ENCODE assay signal across 9 mouse cellular contexts in genomic region chr7:43452609-43453008, GRCm38 (mm10). TPM values are rescaled to one million over a fixed set of nuclear protein-coding genes. Genes with fewer than 3 reads are reported as not detected.
DNase-seq lines count a peak whose midpoint lies in the region; ATAC-seq lines count a peak whose summit lies in the region.
"Had no signal": no experiment of that assay in that cellular context is flagged by ENCODE, and none has a peak within 500 bp of the region (broad histone marks: within the 10 kb centered on the region; RNA-seq: fewer than 3 reads in every experiment).

No protein-coding gene starts in this region.

- no peak overlapping the region for H3K4me2 ChIP-seq in hindbrain, embryonic 11.5 days (replicated peaks; ENCODE audit: low read depth, low read length)
- no peak overlapping the region for H3K4me2 ChIP-seq in liver, embryonic 13.5 days
- H3K4me2 ChIP-seq in forebrain, embryonic 14.5 days (ENCODE audit: low read length), result no peak overlapping the region
- H3K4me2 ChIP-seq: limb, embryonic 12.5 days had no signal

- no peak overlapping the region for H3K9ac ChIP-seq in hindbrain, embryonic 11.5 days (ENCODE audit: low read depth, low read length)
- H3K9ac ChIP-seq in liver, embryonic 13.5 days, result no peak overlapping the region
- H3K9ac ChIP-seq in forebrain, embryonic 14.5 days (ENCODE audit: low read length), result no peak overlapping the region
- H3K9ac ChIP-seq: limb, embryonic 12.5 days had no signal

- no peak for DNase-seq in hindbrain, embryonic 11.5 days (ENCODE audit: low spot score)
- DNase-seq in hindbrain, embryonic 10.5 days (ENCODE audit: low spot score), result no peak
- peak; percentile 30 for DNase-seq in A20 (ENCODE audit: low read depth, low spot score)
- DNase-seq in R1 (ENCODE audit: low read depth, low spot score), result peak; percentile 75
- no peak for DNase-seq in liver, embryonic 13.5 days
- no peak for DNase-seq in frontal cortex, postnatal 14 days (ENCODE audit: low spot score in 2 of 2)
- DNase-seq in heart, adult 18-20 months, result no peak
- DNase-seq in forebrain, embryonic 14.5 days (ENCODE audit: low spot score), result no peak

- H3K4me1 ChIP-seq in hindbrain, embryonic 11.5 days (replicated peaks; ENCODE audit: control insufficient read depth, insufficient read depth, low read length), result no peaks in the 10 kb centered on the region
- H3K4me1 ChIP-seq in hindbrain, embryonic 10.5 days (replicated peaks), result no peaks in the 10 kb centered on the region
- peaks cover 37% of the 10 kb centered on the region for H3K4me1 ChIP-seq in liver, embryonic 13.5 days (replicated peaks)
- no peaks in the 10 kb centered on the region for H3K4me1 ChIP-seq in forebrain, embryonic 14.5 days (ENCODE audit: control insufficient read depth, insufficient read depth, low read length)
- H3K4me1 ChIP-seq: limb, embryonic 12.5 days had no signal

- ATAC-seq in hindbrain, embryonic 11.5 days (ENCODE audit: low FRiP score), result peak; percentile 54; the same call in 1 of the 2 replicates
- peak; percentile 45; the same call in 1 of the 2 replicates for ATAC-seq in liver, embryonic 13.5 days (ENCODE audit: low read depth)
- ATAC-seq in forebrain, embryonic 14.5 days, result no peak

- H3K36me3 ChIP-seq in hindbrain, embryonic 11.5 days (ENCODE audit: control insufficient read depth, insufficient read depth, low read length), result no peaks in the 10 kb centered on the region
- H3K36me3 ChIP-seq in hindbrain, embryonic 10.5 days, result peaks cover 56% of the 10 kb centered on the region
- H3K36me3 ChIP-seq in liver, embryonic 13.5 days, result peaks cover 69% of the 10 kb centered on the region
- peaks cover 40% of the 10 kb centered on the region for H3K36me3 ChIP-seq in forebrain, embryonic 14.5 days (ENCODE audit: control insufficient read depth, insufficient read depth, low read length)

- no peaks in the 10 kb centered on the region for H3K9me3 ChIP-seq in hindbrain, embryonic 11.5 days (ENCODE audit: control insufficient read depth, low read length)
- H3K9me3 ChIP-seq in hindbrain, embryonic 10.5 days, result no peaks in the 10 kb centered on the region
- no peaks in the 10 kb centered on the region for H3K9me3 ChIP-seq in liver, embryonic 13.5 days (replicated peaks)
- H3K9me3 ChIP-seq in forebrain, embryonic 14.5 days (replicated peaks; ENCODE audit: control insufficient read depth, low read length), result no peaks in the 10 kb centered on the region
- H3K9me3 ChIP-seq: limb, embryonic 12.5 days had no signal

- no peaks in the 10 kb centered on the region for H3K27me3 ChIP-seq in hindbrain, embryonic 11.5 days (ENCODE audit: control insufficient read depth, insufficient read depth, low read length)
- no peaks in the 10 kb centered on the region for H3K27me3 ChIP-seq in hindbrain, embryonic 10.5 days (ENCODE audit: insufficient read depth, poor library complexity, severe bottlenecking)
- H3K27me3 ChIP-seq in liver, embryonic 13.5 days, result no peaks in the 10 kb centered on the region
- H3K27me3 ChIP-seq in forebrain, embryonic 14.5 days (replicated peaks; ENCODE audit: control insufficient read depth, insufficient read depth, low read length), result no peaks in the 10 kb centered on the region
- H3K27me3 ChIP-seq: limb, embryonic 12.5 days had no signal

- no peak overlapping the region for H3K4me3 ChIP-seq in hindbrain, embryonic 11.5 days (ENCODE audit: low read depth, low read length)
- no peak overlapping the region for H3K4me3 ChIP-seq in hindbrain, embryonic 10.5 days
- no peak overlapping the region for H3K4me3 ChIP-seq in liver, embryonic 13.5 days (replicated peaks)
- no peak overlapping the region for H3K4me3 ChIP-seq in forebrain, embryonic 14.5 days (ENCODE audit: low read depth, low read length)
- H3K4me3 ChIP-seq: limb, embryonic 12.5 days had no signal

- H3K27ac ChIP-seq in hindbrain, embryonic 11.5 days (ENCODE audit: low read depth, low read length), result no peak overlapping the region
- no peak overlapping the region for H3K27ac ChIP-seq in hindbrain, embryonic 10.5 days
- H3K27ac ChIP-seq in liver, embryonic 13.5 days, result no peak overlapping the region
- no peak overlapping the region for H3K27ac ChIP-seq in forebrain, embryonic 14.5 days (ENCODE audit: low read depth, low read length)
- H3K27ac ChIP-seq: limb, embryonic 12.5 days had no signal

- 50% methylated on average over 4 of the region's 4 CpGs for WGBS in hindbrain, embryonic 11.5 days
- 50% methylated on average over 4 of the region's 4 CpGs for WGBS in hindbrain, embryonic 10.5 days
- WGBS in liver, embryonic 13.5 days (ENCODE audit: insufficient replicate concordance), result 36% methylated on average over 4 of the region's 4 CpGs
- 46% methylated on average over 4 of the region's 4 CpGs for WGBS in forebrain, embryonic 14.5 days

RNA-seq across cellular contexts. Expression of gene Gm45233, which starts 8.7 kb away (rescaled TPM):
- 0.31 TPM in 1 of 2 replicates, not detected in the other for polyA plus RNA-seq in hindbrain, embryonic 11.5 days (2014; fragmentation: Nextera tagmentation; extraction: Ambion mirVana)
- 0.47 and 0.51 TPM in 2 replicates for polyA plus RNA-seq in hindbrain, embryonic 10.5 days (2016; fragmentation: Nextera tagmentation; extraction: Ambion mirVana)
- polyA plus RNA-seq in liver, embryonic 13.5 days (2015; fragmentation: Nextera tagmentation; extraction: Ambion mirVana), result not detected in 2 replicates
- total RNA-seq in heart, adult 18-20 months (2021), result under 1 TPM in 1 of 2 experiments, not detected in 1; 0.60 TPM
- polyA plus RNA-seq in forebrain, embryonic 14.5 days (2014; fragmentation: Nextera tagmentation; extraction: Ambion mirVana), result not detected in 2 replicates
- polyA plus RNA-seq: limb, embryonic 12.5 days had no signal

RNA-seq across cellular contexts. Expression of gene Etfb, which starts 8.7 kb away (rescaled TPM):
- polyA plus RNA-seq in hindbrain, embryonic 11.5 days (2014; fragmentation: Nextera tagmentation; extraction: Ambion mirVana), result 192 and 206 TPM in 2 replicates
- polyA plus RNA-seq in hindbrain, embryonic 10.5 days (2016; fragmentation: Nextera tagmentation; extraction: Ambion mirVana), result 226 and 249 TPM in 2 replicates
- 241 and 252 TPM in 2 replicates for polyA plus RNA-seq in liver, embryonic 13.5 days (2015; fragmentation: Nextera tagmentation; extraction: Ambion mirVana)
- 1,000 to 10,000 TPM; 1,290 to 1,427 TPM for total RNA-seq in heart, adult 18-20 months (2021)
- 156 and 182 TPM in 2 replicates for polyA plus RNA-seq in forebrain, embryonic 14.5 days (2014; fragmentation: Nextera tagmentation; extraction: Ambion mirVana)

RNA-seq across cellular contexts. Expression of gene Vsig10l, which starts 10.3 kb away (rescaled TPM):
- 2.6 and 2.8 TPM in 2 replicates for polyA plus RNA-seq in hindbrain, embryonic 11.5 days (2014; fragmentation: Nextera tagmentation; extraction: Ambion mirVana)
- polyA plus RNA-seq in hindbrain, embryonic 10.5 days (2016; fragmentation: Nextera tagmentation; extraction: Ambion mirVana), result 1.5 and 3.8 TPM in 2 replicates
- polyA plus RNA-seq in liver, embryonic 13.5 days (2015; fragmentation: Nextera tagmentation; extraction: Ambion mirVana), result 0.58 and 0.85 TPM in 2 replicates
- total RNA-seq in heart, adult 18-20 months (2021), result 1 to 10 TPM in 1 of 2 experiments, under 1 TPM in 1; 0.69 to 1.3 TPM
- polyA plus RNA-seq in forebrain, embryonic 14.5 days (2014; fragmentation: Nextera tagmentation; extraction: Ambion mirVana), result 3.2 and 6.5 TPM in 2 replicates

RNA-seq across cellular contexts. Expression of gene Cldnd2, which starts 12.0 kb away (rescaled TPM):
- polyA plus RNA-seq in hindbrain, embryonic 11.5 days (2014; fragmentation: Nextera tagmentation; extraction: Ambion mirVana), result not detected in 2 replicates
- not detected in 2 replicates for polyA plus RNA-seq in hindbrain, embryonic 10.5 days (2016; fragmentation: Nextera tagmentation; extraction: Ambion mirVana)
- polyA plus RNA-seq in liver, embryonic 13.5 days (2015; fragmentation: Nextera tagmentation; extraction: Ambion mirVana), result not detected in 2 replicates
- total RNA-seq in heart, adult 18-20 months (2021), result not detected
- not detected in 2 replicates for polyA plus RNA-seq in forebrain, embryonic 14.5 days (2014; fragmentation: Nextera tagmentation; extraction: Ambion mirVana)
- polyA plus RNA-seq: limb, embryonic 12.5 days had no signal

RNA-seq across cellular contexts. Expression of gene Nkg7, which starts 15.7 kb away (rescaled TPM):
- 0.29 TPM in 1 of 2 replicates, not detected in the other for polyA plus RNA-seq in hindbrain, embryonic 11.5 days (2014; fragmentation: Nextera tagmentation; extraction: Ambion mirVana)
- not detected in 2 replicates for polyA plus RNA-seq in hindbrain, embryonic 10.5 days (2016; fragmentation: Nextera tagmentation; extraction: Ambion mirVana)
- polyA plus RNA-seq in liver, embryonic 13.5 days (2015; fragmentation: Nextera tagmentation; extraction: Ambion mirVana), result 7.1 and 9.6 TPM in 2 replicates
- total RNA-seq in heart, adult 18-20 months (2021), result 1 to 10 TPM; 1.1 to 2.2 TPM
- polyA plus RNA-seq in forebrain, embryonic 14.5 days (2014; fragmentation: Nextera tagmentation; extraction: Ambion mirVana), result not detected in 2 replicates
- polyA plus RNA-seq: limb, embryonic 12.5 days had no signal

Comparison
In these comparisons a context has a peak if more than half of its experiments do, and no peak if none do; other contexts are left out.
1. DNase-seq: peak in A20 (single experiment) and R1 (single experiment); none in hindbrain, embryonic 11.5 days (single experiment), hindbrain, embryonic 10.5 days (single experiment), liver, embryonic 13.5 days (single experiment), frontal cortex, postnatal 14 days (0 of 2), heart, adult 18-20 months (0 of 2) and forebrain, embryonic 14.5 days (single experiment).